Mouse (Mus musculus) heart, embryonic 14.5 days (tissue): ENCODE results near the gene Avil. TPM values are rescaled to one million over a fixed set of nuclear protein-coding genes. Genes with fewer than 3 reads are reported as not detected.

Source experiments
- ATAC-seq: fragments of 200-750 bp; cut with Nextera tagmentation; 2 replicates; pipeline ENCODE4 v1.8.0; 2017; ENCODE audit warnings: low read depth, moderate TSS enrichment; ENCODE audit not compliant: insufficient number of reproducible peaks, insufficient read depth, low FRiP score
- H3K27ac ChIP-seq, 2 experiments: fragments of 200-500 bp in 1 of 2; fragments of 300-500 bp in 1 of 2; sonication (generic) in 1 of 2; replicated peaks in 1 of 2; 2 replicates each; pipeline ENCODE4 v1.5.1; 2012 to 2014; ENCODE audit warnings: low read depth in 2 of 2, low read length in 2 of 2, control low read depth in 1 of 2, mild to moderate bottlenecking in 1 of 2, mixed read lengths in 1 of 2; ENCODE audit not compliant: control insufficient read depth in 1 of 2, insufficient read depth in 1 of 2
- H3K27me3 ChIP-seq: fragments of 300-500 bp; sonication (generic); 2 replicates; pipeline ENCODE4 v1.6.1; 2014; ENCODE audit warnings: mild to moderate bottlenecking, low read length, control low read depth; ENCODE audit not compliant: control insufficient read depth, insufficient read depth
- H3K36me3 ChIP-seq: fragments of 300-500 bp; sonication (generic); 2 replicates; pipeline ENCODE4 v1.6.1; 2014; ENCODE audit warnings: mild to moderate bottlenecking, control low read depth, low read length, mixed read lengths; ENCODE audit not compliant: control insufficient read depth, insufficient read depth
- H3K4me1 ChIP-seq, 2 experiments: fragments of 200-500 bp in 1 of 2; fragments of 300-500 bp in 1 of 2; sonication (generic) in 1 of 2; 2 replicates each; pipeline ENCODE4 v1.6.1; 2012 to 2014; ENCODE audit warnings: low read length in 2 of 2, control low read depth in 1 of 2, mixed read lengths in 1 of 2; ENCODE audit not compliant: control insufficient read depth in 2 of 2, insufficient read depth in 2 of 2
- H3K4me2 ChIP-seq: fragments of 300-500 bp; sonication (generic); 2 replicates; pipeline ENCODE4 v1.6.1; 2014; ENCODE audit warnings: mild to moderate bottlenecking, low read length
- H3K4me3 ChIP-seq, 2 experiments: fragments of 200-500 bp in 1 of 2; fragments of 300-500 bp in 1 of 2; sonication (generic) in 1 of 2; 2 replicates each; pipeline ENCODE4 v1.5.1; 2012 to 2014; ENCODE audit warnings: low read length in 2 of 2, mild to moderate bottlenecking in 2 of 2, control low read depth in 1 of 2, low read depth in 1 of 2, moderate library complexity in 1 of 2; ENCODE audit not compliant: control insufficient read depth in 1 of 2, insufficient read depth in 1 of 2
- H3K9ac ChIP-seq: fragments of 300-500 bp; sonication (generic); 2 replicates; pipeline ENCODE4 v1.6.1; 2014; ENCODE audit warnings: mild to moderate bottlenecking, low read length
- H3K9me3 ChIP-seq: fragments of 300-500 bp; sonication (generic); 2 replicates; pipeline ENCODE4 v1.6.1; 2016; ENCODE audit warnings: low read length, control low read depth; ENCODE audit not compliant: control insufficient read depth
- WGBS: fragments of 180-500 bp; shearing (Covaris S2); extraction: QIAGEN DNeasy Blood & Tissue Kit; methylation state at CpG from one replicate; pipeline ENCODE4 v1.1.7; 2014; 5-methylcytosine and 5-hydroxymethylcytosine counted together
- polyA plus RNA-seq: library from polyadenylated mRNA; unstranded; fragments of >200 nt; fragmentation: Nextera tagmentation; extraction: Ambion mirVana; gene quantifications from 2 replicates; pipeline ENCODE4 v1.2.1, GENCODE M21; 2014

Avil gene
- polyA plus RNA-seq, 1 experiment from 2014 or later: 0.39 TPM

DNA sequence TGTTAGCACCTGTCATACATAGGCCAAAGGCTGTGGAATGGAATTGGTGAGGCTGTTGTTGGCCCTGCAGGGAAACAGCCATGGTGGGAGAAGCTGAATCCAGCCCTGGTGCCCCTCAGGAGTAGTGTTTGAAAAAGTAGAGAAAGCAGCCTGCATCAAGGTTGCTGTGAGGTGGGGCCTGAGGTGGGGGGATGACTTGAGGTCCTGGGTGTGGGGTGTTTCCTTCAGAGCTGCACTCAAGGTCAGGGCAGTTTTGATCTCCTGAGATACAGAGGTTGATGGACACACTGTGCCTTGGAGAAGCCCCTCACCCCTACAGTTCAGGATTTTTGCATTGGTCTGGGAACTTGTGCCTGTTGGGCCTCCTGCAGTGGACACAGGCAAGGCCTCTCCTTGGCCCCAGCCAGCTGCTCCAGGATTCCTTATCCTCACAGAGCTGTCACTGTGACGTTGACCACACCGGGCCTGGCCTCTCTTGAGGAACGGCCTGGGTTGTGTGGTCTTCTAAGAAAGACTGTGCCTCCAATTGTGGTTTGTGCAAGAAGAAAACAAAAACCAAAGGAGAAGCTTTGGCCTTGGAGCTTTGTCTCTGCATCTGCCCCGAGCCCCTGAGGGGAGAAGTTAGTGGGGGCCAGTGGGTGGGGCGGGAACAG is 11.9 kb upstream of the Avil start:
- H3K4me2 ChIP-seq: peak overlapping the region; percentile 31; the same call in 1 of the 2 replicates
- H3K9ac ChIP-seq: peak overlapping the region; percentile 61
- H3K9me3 ChIP-seq: no peaks in the 10 kb centered on the region
- no peaks in the 10 kb centered on the region for H3K27me3 ChIP-seq
- ATAC-seq: no peak
- peaks cover 61 to 77% of the 10 kb centered on the region in 2 experiments for H3K4me1 ChIP-seq
- no peak overlapping the region for H3K4me3 ChIP-seq
- H3K36me3 ChIP-seq: peaks cover 31% of the 10 kb centered on the region
- 26% methylated on average over 5 of the region's 5 CpGs for WGBS
- peak overlapping the region; percentile 21 to 84 for H3K27ac ChIP-seq

DNA sequence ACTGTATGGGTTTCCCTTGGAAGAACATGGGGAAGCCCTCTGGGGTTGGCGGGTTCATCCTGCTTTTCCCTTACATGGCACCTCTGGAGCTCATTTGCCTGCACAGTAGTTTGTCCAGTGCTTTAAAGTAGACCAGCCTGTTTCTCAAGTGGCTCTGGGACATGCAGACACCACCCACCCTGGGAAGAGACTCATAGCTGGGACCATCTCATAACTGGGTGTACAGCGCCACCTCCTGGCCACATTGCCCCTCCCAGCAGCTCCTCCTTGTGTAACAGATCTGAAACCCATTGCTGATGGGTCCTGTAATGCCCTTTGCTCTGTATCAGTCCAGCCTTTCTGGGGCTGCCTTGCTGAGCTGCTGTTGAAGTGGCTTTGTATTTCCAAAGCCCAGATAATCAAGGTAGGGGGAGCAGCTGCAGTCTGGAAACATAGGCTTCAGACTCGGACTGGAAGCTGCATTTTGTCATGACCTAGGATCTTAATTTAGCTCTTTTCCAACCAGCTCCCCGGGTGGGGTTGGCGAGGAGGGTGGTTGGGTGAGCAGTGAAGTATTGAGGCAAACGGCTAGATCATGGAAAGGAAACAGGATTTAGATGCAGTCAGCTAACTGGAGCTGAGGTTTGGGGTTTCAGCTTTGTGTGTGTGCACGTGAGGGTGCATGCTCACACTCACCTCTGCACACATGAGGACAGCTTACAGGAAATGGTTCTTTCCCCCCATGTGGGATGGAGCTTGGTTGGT is 10.0 kb upstream of the Avil start:
- no peaks in the 10 kb centered on the region for H3K27me3 ChIP-seq
- peak overlapping the region; percentile 36 to 84 for H3K27ac ChIP-seq
- no peaks in the 10 kb centered on the region for H3K9me3 ChIP-seq
- WGBS: 30% methylated on average over 7 of the region's 7 CpGs
- H3K9ac ChIP-seq: peak overlapping the region; percentile 52; the same call in 1 of the 2 replicates
- H3K4me3 ChIP-seq: no peak overlapping the region
- ATAC-seq: peak; percentile 47
- H3K36me3 ChIP-seq: peaks cover 49% of the 10 kb centered on the region
- peaks cover 45 to 58% of the 10 kb centered on the region in 2 experiments for H3K4me1 ChIP-seq
- 0 out of 2 replicates have a peak overlapping the region, but pooled peaks have one; percentile 13 for H3K4me2 ChIP-seq

DNA sequence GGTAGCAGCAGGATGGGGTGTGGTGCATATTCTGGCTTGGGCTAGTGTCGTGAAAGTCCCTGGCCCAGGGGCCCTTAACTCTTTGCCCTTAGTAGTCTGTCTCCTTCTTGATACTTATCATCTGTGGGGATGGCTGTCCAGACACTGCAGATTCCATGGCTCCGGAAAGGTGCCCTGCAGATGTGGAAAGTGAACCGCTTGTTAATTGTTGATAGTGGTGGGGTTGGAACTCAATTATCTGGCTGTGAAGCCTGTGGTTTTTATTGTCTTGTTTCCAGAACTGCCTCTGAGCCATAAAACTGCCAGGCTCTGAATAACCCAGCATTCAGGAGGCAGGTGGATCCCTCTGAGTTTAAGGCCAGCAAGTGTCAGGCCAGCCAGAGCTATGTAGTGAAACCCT is 8.8 kb upstream of the Avil start:
- H3K36me3 ChIP-seq: peaks cover 57% of the 10 kb centered on the region

GRCm38 (mm10) chr10:126993621-126994020 is 6.9 kb upstream of the Avil start:
- Histone ChIP-seq H3K4me3 (no peak overlapping the region), H3K4me1 (peaks cover 15 to 27% of the 10 kb centered on the region in 2 experiments), H3K36me3 (peaks cover 73% of the 10 kb centered on the region), H3K4me2 (no peak overlapping the region), H3K9me3 (no peaks in the 10 kb centered on the region), H3K27ac (no peak overlapping the region), H3K9ac (no peak overlapping the region), H3K27me3 (no peaks in the 10 kb centered on the region)
- no peak for ATAC-seq
- 86% methylated on average over 3 of the region's 3 CpGs for WGBS

More for the DNA sequence above, 8.8 kb upstream of the Avil start:
- H3K4me3 ChIP-seq: no peak overlapping the region
- no peak for ATAC-seq
- peaks cover 34 to 46% of the 10 kb centered on the region in 2 experiments for H3K4me1 ChIP-seq
- no peak overlapping the region for H3K9ac ChIP-seq
- 64% methylated on average over 3 of the region's 3 CpGs for WGBS
- H3K4me2 ChIP-seq: no peak overlapping the region
- H3K27ac ChIP-seq: no peak overlapping the region
- H3K9me3 ChIP-seq: no peaks in the 10 kb centered on the region
- H3K27me3 ChIP-seq: no peaks in the 10 kb centered on the region

GRCm38 (mm10) chr10:126997340-126998113 is 3.0 kb upstream of the Avil start:
- no peak overlapping the region for H3K27ac ChIP-seq
- H3K4me3 ChIP-seq: no peak overlapping the region
- H3K27me3 ChIP-seq: no peaks in the 10 kb centered on the region
- H3K36me3 ChIP-seq: peaks cover 75% of the 10 kb centered on the region
- no peak overlapping the region for H3K9ac ChIP-seq
- H3K4me2 ChIP-seq: no peak overlapping the region
- no peak for ATAC-seq
- H3K4me1 ChIP-seq: no peaks in the 10 kb centered on the region; a peak in 1 of 4 replicates
- H3K9me3 ChIP-seq: no peaks in the 10 kb centered on the region
- WGBS: 59% methylated on average over 13 of the region's 13 CpGs

- no peaks in the 10 kb centered on the region; a peak in 1 of 4 replicates for H3K4me1 ChIP-seq
- WGBS: 74% methylated on average over 9 of the region's 9 CpGs
Measured at GRCm38 (mm10) chr10:127001297-127001696, 788 bp downstream of the Avil start.

GRCm38 (mm10) chr10:127002056-127002455 is 1.5 kb downstream of the Avil start:
- 78% methylated on average over 1 of the region's 1 CpGs for WGBS
- Histone ChIP-seq H3K27ac (no peak overlapping the region), H3K27me3 (no peaks in the 10 kb centered on the region), H3K4me1 (no peaks in the 10 kb centered on the region; a peak in 1 of 4 replicates), H3K4me2 (no peak overlapping the region), H3K4me3 (no peak overlapping the region), H3K9me3 (no peaks in the 10 kb centered on the region), H3K9ac (no peak overlapping the region), H3K36me3 (peaks cover 38% of the 10 kb centered on the region)
- ATAC-seq: no peak

More at GRCm38 (mm10) chr10:127001297-127001696, 788 bp downstream of the Avil start:
- Histone ChIP-seq H3K4me2 (no peak overlapping the region), H3K9me3 (no peaks in the 10 kb centered on the region), H3K9ac (no peak overlapping the region), H3K4me3 (no peak overlapping the region), H3K27me3 (no peaks in the 10 kb centered on the region), H3K36me3 (peaks cover 38% of the 10 kb centered on the region), H3K27ac (no peak overlapping the region)
- ATAC-seq: no peak
